Mouse (Mus musculus) brain, embryonic 14.5 days (tissue): ENCODE results near the gene Plekhh3. TPM values are rescaled to one million over a fixed set of nuclear protein-coding genes. Genes with fewer than 3 reads are reported as not detected.
A peak's percentile ranks its signal among the peaks of the same experiment; 100 is the strongest.
"Not testable (repeated sequence)": the region's sequence is repeated elsewhere in the genome, so short reads cannot be mapped to it uniquely, and the experiment has no call there.

Experiments used
- DNase-seq: peaks from one replicate; pipeline ENCODE4 v3.0.0-alpha.2; 2011; ENCODE audit warnings: low read depth
- CTCF ChIP-seq: fragments of 200-500 bp; IDR thresholded peaks from 2 replicates; pipeline ENCODE4 v1.5.1; 2012; ENCODE audit warnings: inconsistent platforms, mild to moderate bottlenecking, moderate library complexity, borderline replicate concordance; ENCODE audit not compliant: insufficient read depth, insufficient read length; ENCODE audit errors: extremely low read depth
- POLR2A ChIP-seq: fragments of 200-500 bp; IDR thresholded peaks from 2 replicates; pipeline ENCODE4 v1.6.1; 2012; ENCODE audit warnings: mild to moderate bottlenecking, inconsistent platforms, borderline replicate concordance; ENCODE audit not compliant: poor library complexity, insufficient read depth, insufficient read length, severe bottlenecking; ENCODE audit errors: extremely low read depth
- polyA plus RNA-seq: library from polyadenylated mRNA; depleted of rRNA; stranded (reverse); fragments of >200 nt; gene quantifications from 2 replicates; pipeline ENCODE4 v1.2.3, GENCODE M21; 2012

The Plekhh3 gene
- polyA plus RNA-seq, 1 experiment, result 12.0 TPM

DNA sequence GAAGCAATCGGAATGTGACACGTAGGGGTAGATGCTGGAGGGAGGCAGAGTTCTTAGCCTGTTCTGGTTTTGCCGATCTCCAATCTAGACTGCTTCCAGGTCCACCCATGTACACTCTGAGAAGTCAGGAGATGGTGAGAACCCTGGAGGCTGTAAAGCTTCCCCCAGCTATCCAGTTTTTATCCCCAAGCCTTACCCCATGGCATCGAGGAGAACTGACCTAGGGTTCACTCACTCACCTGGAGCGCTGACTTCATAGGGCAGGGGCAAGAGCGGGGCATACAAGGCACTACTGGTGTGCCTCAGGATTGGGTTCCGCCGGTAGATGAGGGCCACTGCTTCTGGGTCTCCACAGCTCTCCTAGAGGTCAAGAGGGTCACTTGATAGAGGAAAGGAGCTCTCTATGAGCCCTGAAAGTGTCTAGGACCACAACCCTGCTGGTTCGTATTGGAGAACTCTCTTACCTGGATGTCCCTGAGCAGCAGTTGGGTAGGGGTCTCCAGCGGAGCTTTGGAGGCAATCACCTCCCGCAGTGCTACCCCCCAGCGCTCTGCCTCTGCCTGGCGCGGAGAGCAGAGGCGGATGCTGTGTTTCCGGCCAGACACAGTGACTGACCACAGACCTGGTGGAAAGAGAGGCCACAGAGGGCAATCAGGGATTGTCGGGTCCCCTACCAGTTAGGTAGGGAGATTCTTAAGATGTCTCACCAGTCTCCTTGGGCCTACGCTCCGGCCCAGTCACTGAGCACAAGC lies 3.8 kb downstream of the Plekhh3 start:
- no peak for DNase-seq
- no peak for TF ChIP-seq POLR2A
- TF ChIP-seq CTCF, result no peak

DNA sequence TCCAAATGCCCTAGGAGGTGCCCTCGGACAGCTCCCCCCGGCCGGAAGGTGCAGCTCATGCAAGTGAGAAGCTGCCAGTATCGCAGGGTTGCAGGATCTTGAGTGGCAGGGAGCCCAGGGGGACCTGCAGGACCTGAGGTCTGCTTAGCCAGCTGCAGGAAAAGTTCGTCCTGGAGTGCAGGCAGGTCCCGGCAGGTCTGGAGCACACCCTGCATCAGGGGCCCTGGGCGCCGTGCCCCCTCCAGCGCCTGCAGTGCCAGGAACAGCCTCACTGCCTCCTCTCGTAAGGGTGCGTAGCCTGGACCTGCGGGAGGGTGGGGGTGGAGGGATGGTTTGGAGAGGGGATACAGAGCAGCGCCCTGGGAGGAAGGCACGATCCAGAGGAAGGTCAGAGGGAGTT lies 4.8 kb downstream of the Plekhh3 start:
- TF ChIP-seq POLR2A, result no peak
- no peak for TF ChIP-seq CTCF
- no peak for DNase-seq

DNA sequence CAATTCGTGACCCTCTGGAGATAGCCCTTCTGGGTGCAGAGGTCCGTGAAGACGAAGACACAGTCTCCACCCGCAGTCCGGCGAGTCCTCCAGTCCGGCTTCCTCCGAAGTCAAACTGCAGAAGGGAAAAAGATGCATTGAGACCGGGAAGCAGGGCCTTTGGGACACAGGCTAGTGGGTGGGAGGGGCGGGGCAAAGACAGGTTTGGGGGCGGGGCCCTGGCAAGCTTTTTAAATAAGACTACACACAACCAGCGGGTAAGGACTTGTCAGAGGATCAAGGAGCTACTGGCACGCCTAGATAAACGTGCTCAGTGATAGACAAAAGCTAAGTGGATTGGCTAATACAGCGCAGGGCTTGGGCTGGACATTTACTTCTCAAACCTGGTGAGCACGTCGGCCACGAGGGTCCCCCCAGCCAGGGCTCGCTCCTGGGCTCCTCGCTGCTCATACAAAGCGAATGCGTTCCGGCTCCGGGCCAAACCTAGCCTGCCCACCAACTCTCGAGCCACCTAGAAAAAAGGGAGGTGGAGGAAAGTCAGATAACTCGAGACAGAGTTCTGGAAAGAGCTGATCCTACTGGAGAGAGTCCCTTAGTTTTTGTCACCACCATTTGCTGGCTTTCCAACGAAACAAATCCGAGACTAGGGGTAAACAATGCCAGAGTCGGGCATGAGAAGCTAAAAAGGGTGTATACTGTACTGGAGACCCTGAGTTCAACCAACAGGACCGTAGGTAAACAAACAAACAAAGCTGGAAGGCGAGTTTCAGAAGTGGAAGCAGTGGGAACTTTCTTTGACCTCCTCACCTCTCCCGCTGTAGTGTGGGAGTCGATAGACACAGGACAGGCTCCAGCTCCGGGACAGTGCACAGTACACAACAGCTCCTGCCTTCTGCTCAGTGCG lies 6.2 kb downstream of the Plekhh3 start:
- TF ChIP-seq CTCF (no peak), POLR2A (no peak)
- no peak for DNase-seq

DNA sequence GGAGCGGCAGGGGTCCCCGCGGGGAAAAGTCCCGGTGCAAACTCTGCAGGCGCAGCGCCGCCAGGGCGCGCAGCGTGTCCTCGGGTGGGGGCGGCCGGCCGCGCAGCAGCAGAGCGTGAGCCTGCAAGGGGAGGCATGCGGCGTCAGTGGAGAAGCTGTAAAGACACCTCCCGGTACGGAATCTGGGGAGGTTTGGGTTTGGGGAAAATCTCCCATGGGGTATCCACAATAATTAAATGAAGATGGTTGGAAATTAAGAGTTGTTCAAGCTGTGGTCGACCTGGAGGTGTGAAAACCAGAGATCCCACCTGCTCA lies 6.8 kb downstream of the Plekhh3 start:
- TF ChIP-seq POLR2A (no peak), CTCF (no peak)
- no peak for DNase-seq

DNA sequence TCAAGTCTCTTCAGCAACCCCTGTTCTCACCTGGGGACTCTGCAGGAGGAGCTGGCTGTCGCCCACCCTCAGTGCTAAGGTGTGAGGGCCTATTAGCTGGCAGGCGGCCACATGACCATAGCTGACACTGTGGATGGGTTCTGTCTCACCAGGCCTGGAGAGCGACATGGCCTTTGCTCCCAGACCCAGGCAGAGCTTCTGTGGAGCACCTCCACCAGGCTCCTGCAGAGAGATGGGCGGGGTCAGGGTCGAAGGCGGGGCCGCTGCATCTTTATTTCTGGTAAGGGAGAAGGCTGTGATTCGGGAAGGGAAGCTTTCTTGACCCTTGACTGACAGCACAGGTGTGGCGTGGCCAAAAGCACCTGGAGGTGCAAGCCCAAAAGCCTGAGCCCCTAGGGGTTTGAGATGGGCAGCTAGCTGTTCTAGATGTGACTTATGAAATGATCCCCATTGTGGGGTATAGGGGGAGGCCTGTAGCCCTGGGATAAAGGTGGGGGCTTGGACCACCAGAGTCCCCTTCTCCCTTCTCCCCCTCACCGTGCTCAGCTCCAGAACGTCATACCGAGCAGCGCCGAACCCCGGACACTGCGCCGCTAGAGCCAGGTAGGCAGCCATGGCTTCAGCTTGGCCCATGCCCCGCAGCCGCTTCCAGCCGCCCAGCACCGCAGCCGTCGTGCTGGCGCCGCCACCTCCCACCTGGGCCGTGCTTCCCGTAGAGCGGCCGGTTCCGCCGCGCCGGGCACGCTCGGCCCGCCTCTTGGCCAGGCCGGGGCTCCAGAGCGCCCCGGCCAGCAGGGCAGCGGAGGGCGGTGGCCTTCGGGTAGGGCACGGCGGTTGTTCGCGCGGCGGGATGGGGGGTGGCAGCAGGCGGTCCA lies 7.4 kb downstream of the Plekhh3 start:
- no peak for DNase-seq
- no peak for TF ChIP-seq POLR2A
- TF ChIP-seq CTCF, result no peak

DNA sequence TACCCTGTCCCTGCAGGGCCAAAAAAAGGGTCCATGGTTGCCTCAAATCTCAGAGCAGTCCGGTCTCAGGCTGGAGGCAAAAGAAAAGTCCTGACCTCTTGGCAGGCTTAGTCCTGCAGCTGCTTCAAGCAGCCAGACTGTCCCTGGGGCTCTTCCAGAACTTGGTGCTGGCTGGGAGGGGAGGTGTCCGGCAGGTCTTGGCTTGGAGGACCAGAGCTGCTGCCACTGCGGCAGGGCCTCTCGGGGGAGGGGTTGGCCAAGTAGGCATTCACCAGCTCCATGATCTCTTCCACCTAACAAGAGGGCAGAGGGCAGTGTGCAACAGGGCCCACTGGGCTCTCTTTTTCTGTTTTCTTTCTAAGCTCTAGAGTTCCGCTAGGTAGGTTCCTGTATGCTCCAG lies 8.4 kb downstream of the Plekhh3 start:
- DNase-seq, result no peak
- TF ChIP-seq CTCF (no peak), POLR2A (no peak)

DNA sequence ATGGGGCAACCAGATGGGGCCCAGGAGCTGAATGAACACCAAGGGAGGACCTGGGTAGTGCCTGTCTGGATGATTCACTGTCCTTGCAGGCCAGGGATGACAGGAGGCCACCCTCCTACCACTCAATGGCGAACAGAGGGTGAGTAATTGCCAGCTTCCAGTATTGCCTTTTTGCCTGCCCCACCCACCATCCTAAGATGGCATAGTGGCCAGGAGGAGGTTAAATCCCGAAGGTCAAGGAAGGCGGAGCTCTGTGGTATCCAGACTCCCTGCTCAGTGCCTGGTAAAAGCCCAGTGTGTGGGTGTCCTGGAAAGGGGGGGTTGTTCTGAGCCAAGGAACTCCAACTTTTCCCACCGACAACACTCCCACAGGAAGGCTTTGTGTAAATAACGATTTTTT lies 8.8 kb downstream of the Plekhh3 start:
- no peak for TF ChIP-seq CTCF
- no peak for TF ChIP-seq POLR2A
- no peak for DNase-seq

DNA sequence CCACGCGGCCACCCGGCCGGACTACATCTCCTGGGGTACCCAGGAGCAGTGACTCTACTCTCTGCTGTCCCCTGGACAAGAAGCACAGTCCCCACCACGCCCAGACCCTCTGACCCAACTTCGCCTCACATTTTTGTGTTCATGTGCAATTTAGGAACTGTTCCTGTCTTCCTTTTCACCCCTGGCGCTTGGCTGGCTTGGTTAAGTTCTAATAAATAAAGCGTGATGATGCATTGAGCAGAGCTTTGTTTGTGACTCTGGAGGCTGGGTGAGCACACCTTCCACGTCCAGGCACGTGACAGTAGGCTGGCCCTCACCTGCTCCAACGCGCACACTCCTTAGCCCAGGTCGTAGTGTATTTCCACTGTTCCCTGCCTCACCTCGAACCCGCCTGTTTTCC lies 9.6 kb downstream of the Plekhh3 start:
- DNase-seq, result no peak
- TF ChIP-seq CTCF (no peak), POLR2A (no peak)

DNA sequence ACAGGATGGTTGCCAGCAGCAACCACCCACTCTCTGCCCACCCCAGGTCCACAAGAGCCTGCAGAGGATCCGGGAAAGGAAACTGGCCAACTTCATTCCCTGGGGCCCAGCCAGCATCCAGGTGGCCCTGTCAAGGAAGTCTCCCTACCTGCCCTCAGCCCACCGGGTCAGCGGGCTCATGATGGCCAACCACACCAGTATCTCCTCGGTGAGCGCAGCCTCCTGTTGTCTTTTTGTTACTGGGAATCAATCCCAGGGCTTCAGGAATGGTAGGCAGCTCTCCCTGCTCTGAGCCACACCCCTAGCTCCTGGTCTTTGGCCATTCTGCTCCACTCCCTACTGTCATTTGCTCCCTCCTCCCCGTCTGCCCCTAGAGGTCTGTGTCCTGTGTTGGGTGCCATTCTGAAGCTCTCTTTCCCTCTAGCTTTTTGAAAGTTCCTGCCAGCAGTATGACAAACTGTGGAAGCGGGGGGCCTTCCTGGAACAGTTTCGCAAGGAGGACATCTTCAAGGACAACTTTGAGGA lies 10.1 kb downstream of the Plekhh3 start:
- DNase-seq, result not testable (repeated sequence)

DNA sequence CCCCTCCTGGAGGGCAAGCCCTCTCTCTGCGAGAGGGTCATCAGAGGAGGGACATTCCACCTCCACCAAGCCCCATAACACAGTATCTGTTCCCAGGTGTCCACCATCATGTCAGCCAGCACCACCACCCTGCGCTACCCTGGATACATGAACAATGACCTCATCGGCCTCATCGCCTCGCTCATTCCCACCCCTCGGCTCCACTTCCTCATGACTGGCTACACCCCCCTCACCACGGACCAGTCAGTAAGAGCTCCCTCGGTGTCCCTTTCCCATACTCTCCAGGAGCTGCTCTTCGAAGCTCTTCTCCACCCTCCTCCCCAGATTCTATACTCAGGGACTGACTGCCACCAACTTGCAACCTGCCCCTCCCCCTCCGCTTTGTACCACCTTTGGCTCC lies 11.0 kb downstream of the Plekhh3 start:
- DNase-seq, result not testable (repeated sequence)

DNA sequence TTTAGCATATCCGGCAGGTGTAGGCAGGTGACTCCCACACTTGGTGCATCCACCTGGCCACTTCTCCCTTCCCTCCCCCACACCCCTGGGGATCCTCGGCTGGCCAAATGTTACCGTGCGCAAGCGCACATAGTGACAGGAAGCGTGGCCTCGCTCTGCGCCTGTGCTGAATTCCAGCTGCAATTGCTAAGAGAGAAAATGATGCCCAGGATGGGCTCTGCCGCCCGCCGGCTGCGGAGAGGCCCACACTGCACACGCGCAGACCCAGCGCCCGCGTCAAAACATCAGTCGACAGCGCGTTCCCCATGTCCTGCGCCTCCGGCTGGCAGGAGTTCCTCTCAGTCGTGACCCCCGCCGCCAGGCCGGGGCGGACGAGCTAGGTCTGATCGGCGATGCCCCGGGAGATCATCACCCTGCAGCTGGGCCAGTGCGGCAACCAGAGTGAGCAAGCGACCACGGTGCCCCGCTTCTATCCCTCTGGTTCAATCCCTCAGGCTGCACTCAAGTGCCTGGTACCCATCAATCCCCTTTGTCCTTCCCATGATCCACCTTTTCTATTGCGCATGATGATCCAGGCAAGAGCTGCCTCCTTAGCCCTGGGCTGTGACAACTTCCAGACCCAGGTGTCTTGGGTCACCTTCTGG lies 15.3 kb downstream of the Plekhh3 start, which contains the start of gene Tubg2:
Tubg2 (plus strand) TSS at position 180 of the 644 bp plus-strand sequence.
- DNase-seq, result peak; percentile 93
- peak; percentile 60; the same call in 1 of the 2 replicates for TF ChIP-seq POLR2A
- no peak for TF ChIP-seq CTCF

DNA sequence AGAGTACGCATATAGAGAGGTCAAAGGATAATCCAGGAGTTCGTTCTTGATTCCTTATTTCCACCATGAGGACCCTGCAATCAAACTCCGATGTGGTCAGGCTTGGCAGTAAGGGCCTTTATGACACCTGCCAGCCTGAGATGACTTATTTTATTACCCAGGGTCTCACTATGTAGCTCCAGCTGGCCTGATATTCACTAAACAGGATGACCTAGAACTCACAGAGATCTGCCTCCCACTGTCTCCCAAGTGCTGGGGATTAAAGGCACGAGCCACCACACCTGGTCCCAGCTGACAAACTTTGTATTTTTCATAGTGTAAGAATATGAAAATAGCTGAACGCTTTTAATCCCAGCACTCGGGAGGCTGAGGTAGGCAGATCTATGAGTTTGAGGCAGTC lies 16.0 kb downstream of the Plekhh3 start:
- DNase-seq, result no peak
- TF ChIP-seq POLR2A (no peak), CTCF (no peak)
